Mouse (Mus musculus) T-cell, adult 66 days (primary cell): ENCODE results near the gene Wfdc8. TPM values are rescaled to one million over a fixed set of nuclear protein-coding genes. Genes with fewer than 3 reads are reported as not detected.

Experiments used
- total RNA-seq, 2 experiments: library from RNA; stranded (reverse); gene quantifications; 3 replicates in 1 of 2; 4 replicates in 1 of 2; pipeline ENCODE4 v1.2.4; 2023

The Wfdc8 gene
- total RNA-seq: not detected

DNA sequence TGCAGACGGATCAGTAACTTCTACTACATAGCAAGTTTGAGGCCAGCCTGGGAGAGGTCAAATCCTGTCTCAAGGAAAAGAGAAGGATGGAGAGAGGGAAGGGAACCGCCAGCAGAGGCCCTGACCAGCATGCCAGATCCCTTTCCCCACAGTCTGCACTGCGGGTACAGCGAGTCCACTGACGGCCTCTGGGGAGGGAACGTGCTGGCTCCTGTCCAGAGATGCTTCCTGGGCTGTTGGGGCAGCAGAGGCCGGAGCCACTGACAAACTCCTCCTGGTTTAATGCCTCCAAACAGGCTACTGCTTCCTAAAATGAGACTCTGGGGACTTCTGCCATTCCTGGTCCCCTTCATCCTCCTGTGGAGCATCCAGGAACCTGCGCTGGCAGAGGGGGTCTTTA is at the start of gene Wfdc8, which contains the start of gene Wfdc6b:
TSS of gene Wfdc8 (minus strand) at position 156 of the 400 bp plus-strand sequence.
TSS of gene Wfdc6b (plus strand) at position 52 of the 400 bp plus-strand sequence.

DNA sequence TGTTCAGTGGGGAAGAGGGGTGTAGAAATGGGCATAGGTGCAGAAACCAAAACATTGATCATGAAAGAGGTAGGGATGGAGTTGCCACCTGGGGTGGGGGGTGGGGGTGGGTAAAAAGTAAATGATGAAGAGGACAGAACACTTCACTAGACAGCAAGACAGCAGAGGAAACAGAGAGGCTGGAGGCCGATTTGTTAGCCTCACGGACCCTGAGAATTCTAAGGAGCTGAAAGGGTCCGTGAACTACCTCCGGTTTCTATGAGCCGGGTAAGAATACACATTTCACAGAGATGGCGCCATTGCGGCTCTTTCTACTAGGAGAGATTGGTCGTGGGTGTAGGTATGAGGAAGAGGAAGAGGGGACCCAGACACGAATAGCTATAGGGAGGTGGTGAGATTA is 43.1 kb upstream of the Wfdc8 start, which contains the start of gene Wfdc9:
TSS of gene Wfdc9 (minus strand) at position 101 of the 400 bp plus-strand sequence.

DNA sequence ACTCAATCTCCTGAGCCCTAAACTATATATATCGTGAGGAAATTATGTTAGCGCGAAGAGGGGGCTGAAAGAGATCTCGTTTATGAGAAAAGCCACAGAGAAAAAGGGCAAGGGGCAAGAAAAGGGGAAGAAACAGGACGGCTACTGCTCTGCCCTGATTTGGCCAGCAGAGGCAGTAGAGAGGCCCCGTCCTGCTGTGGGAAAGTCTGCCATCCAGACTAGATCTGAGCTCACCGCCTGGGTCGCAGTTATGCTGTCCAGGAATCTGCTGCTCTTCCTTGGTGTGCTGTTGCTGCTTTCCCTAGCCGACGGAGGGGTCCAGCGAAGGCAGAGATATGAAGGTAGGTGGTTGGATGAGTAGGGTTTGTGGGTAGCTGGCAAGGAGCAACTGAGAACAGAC is 42.4 kb upstream of the Wfdc8 start, which contains the start of gene Wfdc10:
TSS of gene Wfdc10 (plus strand) at position 189 of the 400 bp plus-strand sequence.

DNA sequence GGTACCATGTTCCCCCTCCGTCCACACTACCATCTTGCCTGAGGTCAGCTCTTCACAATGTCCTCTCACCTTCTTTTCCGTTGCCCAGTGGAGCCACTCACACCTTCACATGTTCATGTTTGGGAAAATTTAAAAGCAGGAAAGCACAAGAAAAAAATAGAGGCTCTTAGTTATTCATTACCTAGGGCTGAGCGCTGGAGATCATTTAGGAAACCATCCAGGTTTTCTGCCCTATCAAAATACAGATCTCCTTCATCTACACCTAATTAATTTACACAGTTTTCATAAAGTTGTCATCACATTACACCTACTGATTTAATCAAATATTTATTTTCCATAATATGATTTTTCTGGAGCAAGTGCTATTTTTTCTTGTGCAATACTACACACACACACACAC is 25.3 kb upstream of the Wfdc8 start, which contains the start of gene Wfdc16:
TSS of gene Wfdc16 (minus strand) at position 101 of the 400 bp plus-strand sequence.

DNA sequence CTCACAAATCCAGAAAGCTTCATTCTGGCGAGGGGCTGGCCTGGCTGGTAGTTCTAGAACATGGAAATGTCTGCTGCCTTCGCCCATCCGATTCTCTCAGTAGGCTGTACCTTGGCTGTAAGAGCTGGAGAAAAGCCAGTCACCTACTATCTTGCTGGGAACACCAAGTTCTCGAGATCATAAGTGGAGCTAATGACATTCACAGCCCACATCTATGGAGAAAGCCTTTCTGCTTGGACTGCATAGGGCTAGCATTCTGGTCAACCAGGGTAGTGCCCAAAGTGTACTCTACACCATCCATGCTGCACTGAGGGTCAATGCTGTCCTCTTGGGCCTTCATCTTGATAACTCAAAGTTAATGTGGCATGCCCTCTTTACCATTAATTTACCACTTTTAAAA is 19.9 kb downstream of the Wfdc8 start, which contains the start of gene Eppin:
TSS of gene Eppin (minus strand) at position 101 of the 400 bp plus-strand sequence.

DNA sequence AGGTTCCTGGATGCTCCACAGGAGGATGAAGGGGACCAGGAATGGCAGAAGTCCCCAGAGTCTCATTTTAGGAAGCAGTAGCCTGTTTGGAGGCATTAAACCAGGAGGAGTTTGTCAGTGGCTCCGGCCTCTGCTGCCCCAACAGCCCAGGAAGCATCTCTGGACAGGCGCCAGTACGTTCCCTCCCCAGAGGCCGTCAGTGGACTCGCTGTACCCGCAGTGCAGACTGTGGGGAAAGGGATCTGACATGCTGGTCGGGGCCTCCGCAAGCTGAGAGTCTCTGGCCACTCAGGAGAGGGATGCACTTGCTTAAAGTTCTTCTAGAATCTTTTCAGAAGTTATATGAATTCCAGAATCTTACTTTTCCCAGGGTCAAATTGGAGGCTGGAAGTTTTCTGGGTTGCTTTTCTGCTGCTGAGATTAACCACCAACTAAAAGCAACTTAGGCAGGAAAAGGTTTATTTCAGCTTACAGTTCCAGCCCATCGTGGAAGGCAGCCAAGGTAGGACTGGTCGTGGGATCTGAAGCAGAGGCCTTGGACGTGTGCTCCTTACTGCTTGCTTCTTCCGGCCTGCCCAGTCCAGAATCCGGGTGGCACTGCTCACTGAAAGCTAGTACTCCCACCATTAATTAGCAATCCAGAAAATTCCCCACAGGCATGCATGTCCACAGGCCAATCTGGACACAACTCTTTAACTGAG is 28.3 kb downstream of the Wfdc8 start, which contains the start of gene Wfdc6a:
TSS of gene Wfdc6a (minus strand) at position 423 of the 701 bp plus-strand sequence.

DNA sequence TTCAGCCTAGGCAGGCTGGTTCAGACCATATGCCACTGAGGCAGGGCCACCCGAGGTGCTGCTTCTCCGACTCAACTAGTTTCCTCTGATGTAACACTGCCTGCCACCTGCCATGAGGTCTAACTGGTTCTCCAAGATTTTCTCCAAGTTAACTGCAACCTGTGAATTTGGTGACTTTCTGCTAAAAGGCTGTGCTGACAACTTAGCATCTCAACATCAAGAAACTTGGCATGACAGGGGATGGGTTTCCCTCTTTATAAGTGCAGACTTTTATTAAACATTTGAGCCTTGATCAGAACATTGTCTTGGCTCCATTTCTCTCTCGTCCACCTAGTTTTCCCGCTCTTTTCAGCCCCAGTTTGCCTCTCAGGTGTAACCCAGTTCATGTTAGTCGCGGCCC is 40.1 kb downstream of the Wfdc8 start, which contains the start of gene Spint3:
TSS of gene Spint3 (minus strand) at position 101 of the 400 bp plus-strand sequence.

DNA sequence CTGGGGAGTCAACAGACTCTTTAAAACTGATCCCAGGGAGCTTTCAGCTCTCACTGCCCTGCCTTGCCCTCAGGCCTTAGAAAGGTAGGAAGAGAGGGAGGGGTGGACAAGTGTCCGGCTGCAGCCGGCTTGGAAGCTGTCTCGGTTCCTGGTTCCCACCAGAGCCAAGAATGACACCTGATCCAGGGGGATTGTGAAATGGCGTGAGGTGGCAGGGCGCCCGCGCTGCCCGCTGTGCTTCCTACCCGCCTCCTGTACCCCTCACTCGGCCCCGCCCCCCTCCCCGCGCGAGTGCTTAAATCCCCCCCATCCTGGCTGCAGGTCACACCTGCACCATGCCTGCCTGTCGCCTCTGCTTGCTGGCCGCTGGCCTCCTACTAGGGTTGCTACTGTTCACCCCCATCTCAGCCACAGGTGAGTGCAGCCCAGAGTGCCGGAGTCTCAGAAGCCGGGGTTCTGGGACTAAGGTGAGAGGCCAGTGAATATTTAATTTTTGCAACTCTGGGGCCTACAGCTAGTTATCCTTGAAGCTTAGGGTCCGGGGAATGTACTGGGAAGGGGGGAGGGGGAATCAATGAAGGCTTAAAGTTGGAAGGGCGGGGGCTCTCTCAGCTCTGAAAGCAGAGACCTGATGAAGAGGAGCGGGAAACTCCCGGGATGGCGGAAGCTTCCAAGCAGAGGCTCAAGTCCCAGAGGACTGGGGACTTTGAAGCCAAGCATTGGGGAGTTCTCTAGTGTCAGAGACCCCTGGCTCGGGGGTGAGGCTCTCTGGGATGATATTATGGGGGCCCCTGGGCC is 50.8 kb downstream of the Wfdc8 start, which contains the start of gene Wfdc2:
TSS of gene Wfdc2 (plus strand) at position 23 of the 798 bp plus-strand sequence.

Other genes with a start within 250 kb of the Wfdc8 start
- gene Slpi, start 224.5 kb downstream of the Wfdc8 start, total RNA-seq: 1 to 10 TPM; 6.9 to 9.3 TPM
- gene Rbpjl, start 210.5 kb downstream of the Wfdc8 start, total RNA-seq: not detected
- gene Matn4, start 208.5 kb downstream of the Wfdc8 start, total RNA-seq: not detected
- gene Sdc4, start 169.7 kb downstream of the Wfdc8 start, total RNA-seq: 1 to 10 TPM; 3.3 to 3.8 TPM
- 10 to 100 TPM; 54.0 to 59.5 TPM for gene Sys1, start 156.7 kb downstream of the Wfdc8 start, total RNA-seq
- gene Gm20458, start 152.7 kb downstream of the Wfdc8 start, total RNA-seq: not detected
- gene Trp53tg5, start 139.9 kb downstream of the Wfdc8 start, total RNA-seq: not detected
- 10 to 100 TPM in 1 of 2 experiments, 1 to 10 TPM in 1; 9.3 to 13.0 TPM for gene Dbndd2, start 127.5 kb downstream of the Wfdc8 start, total RNA-seq
- gene Pigt, start 116.1 kb downstream of the Wfdc8 start, total RNA-seq: 10 to 100 TPM; 67.3 to 77.4 TPM
- not detected for gene Wfdc2, start 51.2 kb downstream of the Wfdc8 start, total RNA-seq
- not detected for gene Spint3, start 40.2 kb downstream of the Wfdc8 start, total RNA-seq
- gene Wfdc6a, start 28.2 kb downstream of the Wfdc8 start, total RNA-seq: not detected
- gene Eppin, start 20.0 kb downstream of the Wfdc8 start, total RNA-seq: not detected
- gene Wfdc6b, start 104 bp downstream of the Wfdc8 start, total RNA-seq: not detected
- gene Wfdc16, start 25.2 kb upstream of the Wfdc8 start, total RNA-seq: not detected
- not detected for gene Wfdc10, start 42.4 kb upstream of the Wfdc8 start, total RNA-seq
- not detected for gene Wfdc9, start 43.0 kb upstream of the Wfdc8 start, total RNA-seq
- gene Wfdc11, start 60.5 kb upstream of the Wfdc8 start, total RNA-seq: not detected
- not detected for gene Wfdc13, start 71.5 kb upstream of the Wfdc8 start, total RNA-seq
- gene Spint4, start 84.9 kb upstream of the Wfdc8 start, total RNA-seq: not detected
- gene Spint5, start 101.7 kb upstream of the Wfdc8 start, total RNA-seq: not detected
- under 1 TPM in 1 of 2 experiments, not detected in 1; 0.36 TPM for gene Wfdc3, start 132.3 kb upstream of the Wfdc8 start, total RNA-seq
- 10 to 100 TPM; 41.7 to 46.9 TPM for gene Dnttip1, start 132.4 kb upstream of the Wfdc8 start, total RNA-seq
- gene Ube2c, start 156.3 kb upstream of the Wfdc8 start, total RNA-seq: 1 to 10 TPM; 2.9 to 9.5 TPM
- not detected for gene Tnnc2, start 166.3 kb upstream of the Wfdc8 start, total RNA-seq
- under 1 TPM; 0.33 to 0.96 TPM for gene Snx21, start 172.2 kb upstream of the Wfdc8 start, total RNA-seq
- gene Acot8, start 191.3 kb upstream of the Wfdc8 start, total RNA-seq: 10 to 100 TPM; 51.6 to 59.8 TPM
- gene Zswim3, start 191.5 kb upstream of the Wfdc8 start, total RNA-seq: 1 to 10 TPM; 3.4 to 3.6 TPM
- 10 to 100 TPM; 11.1 to 11.2 TPM for gene Zswim1, start 209.1 kb upstream of the Wfdc8 start, total RNA-seq
- gene Spata25, start 214.9 kb upstream of the Wfdc8 start, total RNA-seq: not detected
- gene Ctsa, start 219.2 kb upstream of the Wfdc8 start, total RNA-seq: 100 to 1,000 TPM; 118 to 128 TPM
- 1 to 10 TPM; 1.1 to 1.7 TPM for gene Neurl2, start 219.8 kb upstream of the Wfdc8 start, total RNA-seq
- 1 to 10 TPM; 5.7 to 6.9 TPM for gene Pltp, start 244.1 kb upstream of the Wfdc8 start, total RNA-seq